Mouse (Mus musculus) liver, postnatal 0 days (tissue): ENCODE data around the gene Zbtb7b.

ENCODE experiments used
- CTCF ChIP-seq: sonication (generic); IDR thresholded peaks from 2 replicates; pipeline ENCODE4 v1.5.1; 2016; ENCODE audit warnings: antibody characterized with exemption, low read depth
- EP300 ChIP-seq: IDR thresholded peaks from 2 replicates; pipeline ENCODE4 v1.6.1; 2016; ENCODE audit warnings: antibody characterized with exemption, low read depth, mild to moderate bottlenecking

- TF ChIP-seq CTCF, result no peak
- no peak for TF ChIP-seq EP300
Observed at GRCm38 (mm10) chr3:89346815-89347540, 47.6 kb downstream of the Zbtb7b start.
